Mouse (Mus musculus) frontal cortex, postnatal 36 days (tissue): ENCODE measurements around the gene Ctnna2.

Source experiments
- DNase-seq, 2 experiments: peaks; one replicate each; pipeline ENCODE4 v3.0.0; 2022; ENCODE audit warnings: low spot score in 2 of 2

The Ctnna2 gene

DNA sequence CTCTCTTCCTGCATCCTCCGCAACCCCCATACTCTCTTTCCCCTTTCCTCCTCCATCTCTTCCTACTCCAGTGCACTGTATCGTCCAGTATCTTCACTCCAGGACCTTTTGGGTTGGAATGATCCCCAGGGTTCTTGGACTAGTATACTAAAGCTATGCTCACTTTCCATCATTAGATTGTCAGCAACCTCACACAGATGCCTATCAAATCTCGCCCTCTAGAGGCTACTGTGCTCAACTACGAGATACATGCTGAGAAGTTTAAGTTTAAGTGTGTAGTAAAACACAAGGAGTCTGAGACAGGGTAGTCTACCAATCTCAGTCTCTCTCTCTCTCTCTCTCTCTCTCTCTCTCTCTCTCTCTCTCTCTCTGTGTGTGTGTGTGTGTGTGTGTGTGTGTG is 396.9 kb downstream of the Ctnna2 start:
- no peak for DNase-seq

DNA sequence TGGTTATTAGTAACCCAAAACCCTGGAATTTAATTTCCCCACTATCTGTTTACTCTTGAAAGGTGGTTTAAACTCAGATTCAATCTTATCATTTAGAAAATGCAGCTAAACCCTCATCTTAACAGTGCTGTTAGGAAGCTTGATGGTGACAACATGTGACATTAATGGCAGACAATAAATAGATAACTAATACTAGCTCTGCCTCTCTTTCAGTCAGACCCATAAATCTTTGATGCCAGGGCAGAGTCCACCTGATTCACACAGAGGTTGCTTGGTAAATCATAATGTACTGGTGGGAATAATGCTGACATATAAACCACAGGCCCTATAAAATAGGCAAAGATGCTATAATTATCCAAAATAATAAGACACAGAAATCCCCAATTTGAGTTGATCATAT is 398.6 kb downstream of the Ctnna2 start:
- no peak for DNase-seq

- DNase-seq = no peak
These were observed 400.9 kb downstream of the Ctnna2 start for GRCm38 (mm10) chr6:77578612-77579011.

DNA sequence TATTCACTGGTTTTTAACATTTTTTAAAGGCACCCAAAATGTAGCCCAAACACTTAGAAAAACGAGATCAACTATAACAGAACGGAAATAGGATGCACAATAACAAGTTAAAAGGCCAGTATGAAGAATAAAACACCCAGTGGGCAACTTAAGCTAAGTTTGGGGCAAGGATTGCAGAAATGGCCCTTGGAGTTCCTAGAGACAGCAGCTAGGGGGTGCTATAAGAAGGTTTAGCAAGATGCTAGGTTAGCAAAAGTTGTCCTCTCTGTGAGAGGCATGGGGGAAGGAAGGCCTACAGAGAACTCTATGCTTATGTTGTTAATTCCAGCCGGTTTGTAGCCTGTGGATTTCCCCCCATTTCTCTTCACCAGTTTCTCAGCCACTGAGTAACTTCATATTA is 401.9 kb downstream of the Ctnna2 start:
- DNase-seq = no peak

- DNase-seq = peak; percentile 43 to 68
These were observed 406.9 kb downstream of the Ctnna2 start for GRCm38 (mm10) chr6:77572614-77573013.

GRCm38 (mm10) chr6:77569851-77570250 is 409.6 kb downstream of the Ctnna2 start:
- DNase-seq = no peak

- DNase-seq = no peak
These were observed 423.3 kb downstream of the Ctnna2 start for GRCm38 (mm10) chr6:77556181-77556580.

GRCm38 (mm10) chr6:77537055-77537807 is 442.3 kb downstream of the Ctnna2 start:
- DNase-seq = no peak

DNA sequence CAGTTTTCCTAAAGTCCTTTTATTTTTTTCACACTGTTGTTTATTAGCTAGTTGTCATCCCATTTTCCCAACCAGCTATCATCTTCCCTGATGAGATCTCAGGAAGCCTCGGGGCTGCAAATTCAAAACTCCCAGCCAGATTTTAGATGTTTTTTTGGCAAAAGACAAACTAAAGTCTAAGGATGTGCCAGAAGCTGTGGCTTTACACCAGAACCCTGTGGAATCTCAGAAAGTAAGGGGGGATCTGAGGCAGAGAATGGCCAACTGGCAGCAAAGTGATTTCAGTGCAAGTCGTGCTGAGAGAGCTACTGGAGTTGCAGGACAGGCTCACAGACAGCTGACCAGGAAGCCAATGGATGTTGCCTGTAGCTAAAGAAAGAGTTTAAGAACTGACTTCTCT is 451.9 kb downstream of the Ctnna2 start:
- DNase-seq = no peak

- no peak for DNase-seq
These were observed 457.7 kb downstream of the Ctnna2 start for GRCm38 (mm10) chr6:77521836-77522235.

DNA sequence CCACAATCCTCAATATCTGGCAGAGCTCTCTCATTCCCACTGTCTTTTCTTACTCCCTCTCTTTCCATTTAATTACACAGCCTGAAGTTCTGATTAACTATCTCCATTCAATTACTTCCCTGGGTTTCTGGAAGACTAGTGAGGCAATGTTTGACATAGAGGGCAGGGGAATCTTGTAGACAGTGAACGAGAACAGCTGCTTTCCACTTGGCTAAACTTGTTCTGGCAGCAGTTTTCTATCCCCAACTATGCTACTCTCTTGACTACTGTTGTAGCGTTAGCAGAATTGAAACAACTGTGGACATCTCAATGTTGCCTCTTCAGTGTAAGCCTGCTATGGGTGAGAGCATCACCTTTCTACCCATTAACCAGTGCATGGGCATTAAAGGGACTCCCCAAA is 463.0 kb downstream of the Ctnna2 start:
- DNase-seq = no peak

DNA sequence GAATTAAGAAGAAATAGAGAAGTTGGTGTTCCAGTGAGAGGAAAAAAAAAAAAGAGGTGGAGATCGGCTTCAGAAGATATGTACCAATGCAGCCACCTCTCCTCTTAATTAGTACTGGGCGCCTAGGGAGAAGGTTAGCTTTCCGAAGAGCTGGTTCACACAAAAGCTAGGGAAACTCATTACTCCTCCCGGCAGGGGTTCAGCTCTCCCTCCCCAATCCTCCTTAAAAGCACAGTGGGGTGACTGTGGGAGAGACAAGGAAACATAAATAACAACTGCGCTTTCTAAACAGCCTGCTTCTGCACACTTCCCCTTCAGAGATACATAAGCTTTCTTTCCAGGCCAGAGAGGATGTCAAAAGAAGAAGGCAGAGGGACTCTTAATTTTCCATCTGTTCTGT is 467.7 kb downstream of the Ctnna2 start:
- DNase-seq = no peak

GRCm38 (mm10) chr6:77491721-77492120 is 487.8 kb downstream of the Ctnna2 start:
- no peak for DNase-seq

DNA sequence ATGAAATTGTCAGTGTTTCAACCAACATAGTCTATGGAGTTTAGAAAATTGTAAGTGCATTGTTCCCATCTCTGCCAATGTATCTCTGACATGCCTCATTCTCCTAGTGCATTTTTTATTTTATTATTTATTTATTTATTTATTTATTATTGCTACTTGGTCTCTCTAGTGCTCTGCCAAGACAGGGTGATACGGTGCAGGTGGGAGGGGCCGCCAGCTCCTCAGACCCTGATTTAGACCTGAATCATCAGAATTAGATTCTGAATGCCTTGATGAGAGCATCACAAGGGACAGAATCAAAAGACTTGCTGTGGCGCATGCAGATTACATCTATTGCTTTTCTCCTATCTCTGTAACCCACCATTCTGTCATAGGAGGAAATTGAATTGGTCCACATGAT is 492.8 kb downstream of the Ctnna2 start:
- no peak for DNase-seq

- no peak for DNase-seq
These were observed 497.4 kb downstream of the Ctnna2 start for GRCm38 (mm10) chr6:77482081-77482480.

GRCm38 (mm10) chr6:77475354-77475753 is 504.1 kb downstream of the Ctnna2 start:
- DNase-seq = peak; percentile 75 to 87

DNA sequence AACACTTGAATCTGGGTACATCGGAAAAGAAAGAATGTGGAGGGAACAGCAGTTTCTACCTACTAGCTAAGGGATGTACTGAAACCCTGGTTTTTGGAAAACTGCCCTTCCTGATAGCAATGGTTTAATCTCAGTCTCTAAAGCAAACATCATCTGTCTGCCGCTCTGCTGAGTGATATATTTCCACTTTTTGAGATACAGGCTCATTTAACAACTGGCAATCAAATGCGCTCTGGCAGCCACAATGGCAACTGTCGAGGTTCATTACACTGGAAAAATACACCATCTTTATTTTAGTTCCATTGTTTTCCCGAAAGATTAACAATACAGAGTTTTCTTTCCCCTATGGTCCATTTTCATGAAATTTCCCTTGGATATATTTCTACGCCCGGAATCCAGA is 506.2 kb downstream of the Ctnna2 start:
- DNase-seq = no peak

DNA sequence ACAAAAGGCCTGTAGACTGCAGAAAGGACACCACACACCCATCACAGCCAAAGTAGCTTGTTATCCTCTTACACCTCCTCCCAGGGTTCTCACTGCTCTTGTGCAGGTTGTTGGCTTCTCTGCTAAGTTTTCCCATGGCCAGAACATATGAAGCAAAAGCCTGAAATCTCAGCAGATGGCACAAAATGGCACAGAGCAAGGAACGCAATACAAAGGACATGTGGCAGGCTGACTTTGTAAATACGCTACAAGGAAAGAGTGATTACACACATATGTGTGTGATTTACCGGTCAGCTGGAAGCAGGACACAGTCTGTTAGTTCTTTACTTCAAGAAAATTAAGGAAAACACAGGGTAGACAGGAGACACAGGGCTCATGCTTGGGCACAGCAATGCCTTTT is 511.4 kb downstream of the Ctnna2 start:
- DNase-seq = no peak

DNA sequence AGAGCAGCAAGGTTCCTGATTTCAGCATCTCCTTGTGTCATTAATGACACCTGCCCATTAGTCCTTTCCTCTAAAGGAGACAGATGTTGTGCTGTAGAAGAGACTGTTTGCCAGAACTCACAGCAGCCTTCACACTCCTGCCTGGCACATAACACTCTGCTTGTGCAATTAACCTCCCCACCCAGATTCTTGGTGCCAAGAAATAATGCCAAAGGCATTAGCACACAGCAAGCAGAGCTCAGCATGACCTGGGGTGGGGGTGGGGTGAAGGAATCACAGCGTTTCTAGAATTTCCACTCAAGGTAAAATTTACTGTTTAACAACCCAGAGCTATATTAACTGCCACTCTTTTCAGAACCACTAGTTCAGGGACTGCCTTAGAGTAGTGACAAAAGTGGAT is 516.8 kb downstream of the Ctnna2 start:
- DNase-seq = no peak

DNA sequence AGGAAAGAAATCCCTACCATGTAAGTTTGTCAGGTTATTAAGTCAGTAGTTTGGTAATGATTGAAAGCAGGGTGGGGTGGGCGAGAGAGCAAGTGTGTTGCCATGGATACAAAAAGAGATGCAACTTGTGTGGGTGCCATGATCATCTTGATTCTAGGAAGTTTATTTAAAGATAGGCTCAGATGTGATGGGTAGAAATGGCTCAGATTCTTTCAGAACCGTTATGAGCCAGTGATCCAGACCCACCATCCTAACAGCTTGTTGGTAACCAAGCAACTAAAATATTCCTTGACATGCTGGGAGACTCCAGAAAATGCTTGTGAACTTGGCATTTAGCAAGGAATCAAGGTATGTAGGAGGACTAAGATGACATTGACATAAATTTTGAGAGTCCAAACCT is 521.6 kb downstream of the Ctnna2 start:
- peak; percentile 15 to 48 for DNase-seq

DNA sequence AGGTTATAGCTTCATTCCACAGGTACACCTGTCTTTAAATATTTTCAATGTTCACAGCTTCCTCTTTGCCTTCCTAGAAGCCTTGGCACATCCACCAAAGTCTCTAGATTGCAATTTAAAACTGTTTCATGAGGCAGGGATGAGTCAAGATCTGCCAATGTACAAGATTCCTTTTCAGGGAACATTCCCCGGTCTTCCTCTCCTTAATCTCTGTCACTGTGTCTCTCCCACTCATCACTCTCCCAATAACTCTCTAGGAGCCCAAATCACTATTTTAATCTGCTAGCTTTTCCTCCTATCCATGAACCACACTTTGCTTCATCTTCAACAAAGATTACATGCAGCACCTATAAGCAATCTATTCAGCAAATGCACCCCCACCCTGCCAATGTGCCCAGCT is 532.6 kb downstream of the Ctnna2 start:
- no peak for DNase-seq

- peak; percentile 51 to 78 for DNase-seq
These were observed 535.6 kb downstream of the Ctnna2 start for GRCm38 (mm10) chr6:77443906-77444305.

DNA sequence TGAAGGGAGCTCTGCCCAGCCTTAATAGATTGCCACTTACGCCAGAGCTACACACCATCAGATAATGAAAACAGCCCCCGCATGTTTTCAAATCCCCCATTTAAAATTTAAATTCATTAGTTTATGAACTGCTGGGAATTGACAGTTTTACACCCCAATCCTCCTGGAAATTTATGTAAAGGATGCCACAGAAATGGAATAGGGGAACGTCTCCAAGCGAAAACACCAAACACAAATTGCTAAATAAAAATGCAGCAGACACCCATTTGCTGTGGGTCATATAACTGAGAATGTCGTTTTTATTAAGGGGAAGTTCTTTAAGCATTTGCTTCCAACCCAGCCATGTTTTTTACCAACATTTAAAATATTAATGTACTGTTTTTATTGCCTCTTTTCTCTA is 538.4 kb downstream of the Ctnna2 start:
- no peak for DNase-seq

- DNase-seq = no peak
These were observed 549.1 kb downstream of the Ctnna2 start for GRCm38 (mm10) chr6:77430381-77430780.
